Mouse (Mus musculus) erythroblast, embryonic 14.5 days (primary cell): ENCODE data around the gene Gm4894. TPM values are rescaled to one million over a fixed set of nuclear protein-coding genes. Genes with fewer than 3 reads are reported as not detected.

Experiments
- H3K27me3 ChIP-seq: 2 replicates; pipeline ENCODE4 v1.6.1; 2012; ENCODE audit warnings: inconsistent platforms; ENCODE audit not compliant: control insufficient read depth
- H3K36me3 ChIP-seq: 2 replicates; pipeline ENCODE4 v1.6.1; 2012; ENCODE audit warnings: mild to moderate bottlenecking, inconsistent platforms; ENCODE audit not compliant: control insufficient read depth
- H3K4me1 ChIP-seq: 2 replicates; pipeline ENCODE4 v1.6.1; 2012; ENCODE audit warnings: inconsistent platforms; ENCODE audit not compliant: control insufficient read depth
- H3K4me3 ChIP-seq: replicated peaks from 2 replicates; pipeline ENCODE3; 2012; ENCODE audit warnings: moderate library complexity, mild to moderate bottlenecking, inconsistent platforms
- H3K9me3 ChIP-seq: 2 replicates; pipeline ENCODE4 v1.6.1; 2012; ENCODE audit warnings: low read length, inconsistent platforms, mixed read lengths; ENCODE audit not compliant: control insufficient read depth
- GATA1 ChIP-seq: IDR thresholded peaks from 2 replicates; pipeline ENCODE4 v1.6.1; 2012; ENCODE audit warnings: low read length, inconsistent platforms, mixed read lengths
- TAL1 ChIP-seq: IDR thresholded peaks from 3 replicates; pipeline ENCODE4 v1.6.1; 2012; ENCODE audit warnings: low read length, inconsistent platforms, mixed read lengths
- polyA plus RNA-seq: library from polyadenylated mRNA; stranded (reverse); fragments of >175 nt; gene quantifications from 2 replicates; pipeline ENCODE4 v1.2.3, GENCODE M21; 2012

Gm4894 gene
- not detected in 2 replicates for polyA plus RNA-seq

DNA sequence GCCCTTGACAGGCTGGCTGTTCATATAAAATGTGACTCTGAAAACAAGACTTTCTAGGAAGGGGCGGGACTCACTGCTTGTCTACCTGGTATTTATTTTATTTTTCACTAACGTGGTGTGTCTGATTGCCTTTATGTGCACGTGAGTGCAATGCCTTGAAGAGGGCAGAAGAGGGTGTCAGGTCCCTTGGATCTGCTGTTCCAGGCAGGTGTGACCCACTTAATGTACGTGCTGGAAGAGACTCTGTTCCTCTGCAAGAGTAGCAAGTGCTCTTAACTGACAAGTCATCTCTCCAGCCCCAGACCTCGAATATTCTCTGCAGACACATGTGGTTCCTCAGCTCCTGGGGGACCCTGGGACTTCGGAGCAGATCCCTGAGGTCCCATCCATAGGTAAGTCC, at the start of gene Gm4894:
Gene Gm4894, plus strand, starts transcription at position 301 of the 400 bp plus-strand sequence.
- no peak within 1 kb of the TSS for H3K4me3 ChIP-seq
- TF ChIP-seq TAL1 (no peak), GATA1 (no peak)
- H3K36me3 ChIP-seq: no peaks in the 10 kb centered on the region
- H3K4me1 ChIP-seq: no peaks in the 10 kb centered on the region
- H3K9me3 ChIP-seq: no peaks in the 10 kb centered on the region
- H3K27me3 ChIP-seq: no peaks in the 10 kb centered on the region

DNA sequence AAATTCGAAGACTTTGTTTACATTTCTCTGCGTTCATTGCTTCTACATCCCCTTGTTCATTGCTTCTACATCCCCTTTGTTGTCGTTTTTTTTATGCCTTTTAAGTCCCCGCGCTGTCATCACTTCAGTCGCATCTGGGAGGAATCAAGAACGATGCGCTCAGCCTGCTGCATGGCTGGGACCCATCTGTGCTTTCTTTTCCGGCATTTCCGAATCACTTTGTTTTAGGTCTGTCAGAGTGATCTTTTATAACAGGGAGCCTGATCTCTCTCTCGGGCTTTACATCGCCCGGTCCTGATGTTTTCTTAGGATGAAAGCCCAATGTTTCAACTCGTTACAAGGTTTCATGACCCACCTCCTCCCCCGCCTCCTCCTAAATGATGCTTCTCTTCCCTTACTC, 44.0 kb upstream of the Gm4894 start:
- no peak overlapping the region for H3K4me3 ChIP-seq
- H3K36me3 ChIP-seq: no peaks in the 10 kb centered on the region
- H3K4me1 ChIP-seq: no peaks in the 10 kb centered on the region
- no peaks in the 10 kb centered on the region for H3K9me3 ChIP-seq
- H3K27me3 ChIP-seq: no peaks in the 10 kb centered on the region
- TF ChIP-seq TAL1 (no peak), GATA1 (no peak)

- no peaks in the 10 kb centered on the region for H3K9me3 ChIP-seq
- H3K36me3 ChIP-seq: no peaks in the 10 kb centered on the region
- no peaks in the 10 kb centered on the region for H3K4me1 ChIP-seq
- no peaks in the 10 kb centered on the region for H3K27me3 ChIP-seq
- TF ChIP-seq GATA1 (no peak), TAL1 (no peak)
- no peak overlapping the region for H3K4me3 ChIP-seq
Observed at GRCm38 (mm10) chr9:49211493-49211892, 38.8 kb upstream of the Gm4894 start.

GRCm38 (mm10) chr9:49214734-49215133, 35.6 kb upstream of the Gm4894 start:
- no peaks in the 10 kb centered on the region for H3K9me3 ChIP-seq
- no peaks in the 10 kb centered on the region for H3K36me3 ChIP-seq
- no peaks in the 10 kb centered on the region for H3K4me1 ChIP-seq
- no peaks in the 10 kb centered on the region for H3K27me3 ChIP-seq
- TF ChIP-seq TAL1: no peak
- TF ChIP-seq GATA1: no peak
- H3K4me3 ChIP-seq: no peak overlapping the region

DNA sequence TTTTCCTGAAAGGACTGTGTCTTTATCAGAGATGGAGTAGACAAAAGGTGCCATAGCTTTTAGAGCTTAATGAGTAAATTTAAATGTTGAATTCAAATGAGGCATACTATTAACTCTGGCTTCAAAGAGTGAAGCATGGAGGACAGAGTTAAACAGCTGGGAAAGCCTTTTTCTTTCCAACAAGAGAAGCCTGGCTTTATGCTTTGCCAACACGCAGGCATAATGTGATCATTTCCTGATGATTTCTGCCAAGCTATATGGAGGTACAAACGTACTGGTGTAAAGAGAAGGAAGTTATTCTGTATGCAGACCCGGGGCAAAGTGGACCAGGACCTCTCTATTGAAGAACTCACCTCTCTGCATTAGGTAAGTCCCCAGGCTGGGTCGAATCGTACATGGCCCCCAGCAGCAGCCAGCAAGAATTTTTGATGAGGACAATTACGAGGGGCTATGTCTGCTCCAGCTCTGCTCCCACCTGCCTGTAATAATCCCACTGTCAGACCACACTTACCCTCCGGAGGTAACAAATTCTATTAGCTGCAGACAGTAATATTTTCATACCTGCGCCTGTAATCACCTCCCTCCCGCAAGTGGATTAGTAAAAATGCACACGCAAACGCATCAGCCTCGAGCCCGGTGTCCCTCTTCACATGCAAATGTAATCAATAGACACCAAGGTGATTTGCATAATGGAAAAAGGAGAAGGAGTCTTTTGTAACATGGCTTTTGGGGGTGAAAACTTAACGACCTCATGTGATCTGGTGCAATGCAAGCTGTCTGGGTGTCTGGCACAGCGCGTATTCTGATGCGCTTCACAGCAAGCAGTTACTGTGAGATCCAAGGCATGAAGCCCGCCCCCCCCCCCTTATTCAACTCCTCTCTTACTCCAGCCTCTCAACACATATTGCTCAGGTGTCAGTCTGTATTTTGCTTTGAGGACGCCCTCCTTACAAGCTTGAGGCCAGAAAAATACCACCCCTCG, 32.4 kb upstream of the Gm4894 start:
- Histone ChIP-seq H3K36me3 (no peaks in the 10 kb centered on the region), H3K27me3 (no peaks in the 10 kb centered on the region), H3K4me3 (no peak overlapping the region), H3K4me1 (no peaks in the 10 kb centered on the region), H3K9me3 (no peaks in the 10 kb centered on the region)
- TF ChIP-seq GATA1 (no peak), TAL1 (no peak)

- TF ChIP-seq TAL1 (no peak), GATA1 (no peak)
- H3K27me3 ChIP-seq: no peaks in the 10 kb centered on the region
- H3K9me3 ChIP-seq: no peaks in the 10 kb centered on the region
- no peak overlapping the region for H3K4me3 ChIP-seq
- H3K4me1 ChIP-seq: no peaks in the 10 kb centered on the region
- no peaks in the 10 kb centered on the region for H3K36me3 ChIP-seq
Observed at GRCm38 (mm10) chr9:49224488-49224887, 25.8 kb upstream of the Gm4894 start.

GRCm38 (mm10) chr9:49227442-49227841, 22.9 kb upstream of the Gm4894 start:
- TF ChIP-seq TAL1: no peak
- TF ChIP-seq GATA1: no peak
- Histone ChIP-seq H3K4me3 (no peak overlapping the region), H3K9me3 (no peaks in the 10 kb centered on the region), H3K36me3 (no peaks in the 10 kb centered on the region), H3K27me3 (no peaks in the 10 kb centered on the region), H3K4me1 (no peaks in the 10 kb centered on the region)

DNA sequence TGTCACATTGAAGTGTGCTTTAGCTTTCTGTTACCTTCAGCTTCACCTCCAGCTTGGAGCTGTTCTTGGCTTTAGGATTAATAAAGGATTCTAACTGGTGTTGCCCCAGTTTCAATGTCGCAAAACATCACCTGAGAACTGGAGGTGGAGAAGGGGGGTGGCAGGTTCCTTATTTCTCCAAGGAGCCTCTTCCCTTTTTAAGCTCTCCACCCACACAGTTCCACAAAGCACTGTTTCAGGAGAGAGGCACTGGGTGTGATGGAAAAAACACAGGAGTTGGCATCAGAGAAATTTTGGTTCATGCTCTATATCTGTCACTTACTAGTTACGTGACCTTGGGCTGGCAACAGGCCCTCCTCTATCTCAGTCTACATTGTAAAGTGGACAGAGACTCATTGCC, 21.3 kb upstream of the Gm4894 start:
- Histone ChIP-seq H3K36me3 (no peaks in the 10 kb centered on the region), H3K9me3 (no peaks in the 10 kb centered on the region), H3K4me3 (no peak overlapping the region), H3K27me3 (no peaks in the 10 kb centered on the region), H3K4me1 (no peaks in the 10 kb centered on the region)
- TF ChIP-seq TAL1 (no peak), GATA1 (no peak)

GRCm38 (mm10) chr9:49246839-49247238, 3.5 kb upstream of the Gm4894 start:
- Histone ChIP-seq H3K4me3 (no peak overlapping the region), H3K4me1 (no peaks in the 10 kb centered on the region), H3K9me3 (no peaks in the 10 kb centered on the region), H3K27me3 (no peaks in the 10 kb centered on the region), H3K36me3 (no peaks in the 10 kb centered on the region)
- TF ChIP-seq GATA1: no peak
- no peak for TF ChIP-seq TAL1

- TF ChIP-seq TAL1: no peak
- no peak for TF ChIP-seq GATA1
- Histone ChIP-seq H3K36me3 (no peaks in the 10 kb centered on the region), H3K4me1 (no peaks in the 10 kb centered on the region), H3K27me3 (no peaks in the 10 kb centered on the region), H3K9me3 (no peaks in the 10 kb centered on the region), H3K4me3 (no peak overlapping the region)
Observed at GRCm38 (mm10) chr9:49268949-49269348, 18.6 kb downstream of the Gm4894 start.
